Mouse (Mus musculus) cerebellum, adult 9-10 months (tissue): Measurements from ENCODE around the gene Hhatl.

Experiments used
- DNase-seq: peaks from one replicate; pipeline ENCODE4 v3.0.0; 2022

Gene Hhatl

DNA sequence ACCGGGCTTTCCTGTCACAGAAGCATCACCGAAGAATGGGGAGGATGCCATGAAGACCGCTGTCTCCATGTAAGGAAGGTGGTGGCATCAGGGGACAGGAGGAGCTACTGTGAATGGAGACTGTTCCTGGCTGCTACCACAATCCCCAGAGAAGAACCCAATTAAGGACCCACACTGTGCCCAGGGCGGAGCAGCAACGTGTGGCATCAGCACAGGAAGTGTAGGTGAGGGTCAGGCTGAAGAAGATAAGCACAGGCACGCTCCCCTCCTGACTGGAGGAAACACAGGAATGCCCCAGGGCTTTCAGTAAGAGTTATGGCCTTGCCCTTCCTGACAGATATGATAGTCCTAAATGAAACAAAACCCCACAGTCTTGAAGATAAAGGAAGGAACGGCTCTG lies 10.4 kb upstream of the Hhatl start:
- DNase-seq = no peak

DNA sequence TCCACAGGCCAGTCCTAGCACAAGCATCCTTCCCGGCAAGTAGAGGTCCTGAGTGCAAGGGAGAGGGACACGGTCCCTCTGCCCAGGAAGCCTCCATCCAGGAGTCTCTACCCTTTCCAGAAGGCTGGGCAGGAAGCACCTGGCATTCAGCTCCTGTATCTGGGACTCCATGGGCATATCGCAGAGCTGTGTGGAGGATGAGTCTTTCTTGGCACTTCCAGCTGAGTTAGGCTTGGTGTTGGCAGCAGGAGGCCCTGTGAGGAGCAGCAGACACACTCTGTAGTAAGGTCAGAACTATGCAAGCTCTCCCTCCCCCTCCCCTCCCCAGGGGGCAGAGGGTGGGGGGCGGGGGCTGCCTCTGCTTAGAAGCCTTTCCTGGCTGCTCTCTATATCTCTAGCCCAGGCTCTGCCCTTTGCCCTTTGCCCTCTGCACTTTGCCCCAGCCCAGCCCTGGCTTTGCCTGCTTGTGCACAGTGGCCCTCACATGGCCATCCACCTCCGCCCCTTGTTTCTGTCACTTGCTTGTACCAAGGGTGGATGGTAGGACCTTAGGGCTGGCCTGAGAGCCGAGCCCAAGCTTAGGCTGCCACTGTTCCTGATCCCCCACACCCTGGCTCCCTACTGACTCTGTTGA lies 6.7 kb upstream of the Hhatl start:
- no peak for DNase-seq

GRCm38 (mm10) chr9:121797722-121798121 lies 5.4 kb upstream of the Hhatl start:
- no peak for DNase-seq

- no peak for DNase-seq
Observed at GRCm38 (mm10) chr9:121794972-121795539, 2.7 kb upstream of the Hhatl start.

DNA sequence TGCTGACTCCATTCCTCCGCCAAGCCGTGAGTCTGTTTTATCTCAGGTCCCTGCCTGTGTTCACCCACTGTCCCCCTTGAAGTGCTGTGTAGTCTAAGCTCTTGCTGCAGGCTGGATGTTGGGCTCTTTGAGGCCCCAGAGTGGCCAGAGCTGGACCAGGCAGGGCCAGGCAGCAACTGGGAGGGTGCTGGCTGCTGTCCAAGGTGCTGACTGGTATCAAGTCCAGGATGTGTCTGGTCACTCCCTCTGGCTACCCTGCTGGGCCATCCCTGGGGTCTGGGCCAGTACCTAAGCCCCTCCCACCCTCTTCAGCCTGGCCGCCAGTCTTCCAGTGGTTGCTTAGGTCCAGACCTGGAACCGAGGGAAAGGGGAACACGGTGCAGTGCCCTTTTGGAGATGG lies 1.1 kb downstream of the Hhatl start:
- peak; percentile 45 for DNase-seq

DNA sequence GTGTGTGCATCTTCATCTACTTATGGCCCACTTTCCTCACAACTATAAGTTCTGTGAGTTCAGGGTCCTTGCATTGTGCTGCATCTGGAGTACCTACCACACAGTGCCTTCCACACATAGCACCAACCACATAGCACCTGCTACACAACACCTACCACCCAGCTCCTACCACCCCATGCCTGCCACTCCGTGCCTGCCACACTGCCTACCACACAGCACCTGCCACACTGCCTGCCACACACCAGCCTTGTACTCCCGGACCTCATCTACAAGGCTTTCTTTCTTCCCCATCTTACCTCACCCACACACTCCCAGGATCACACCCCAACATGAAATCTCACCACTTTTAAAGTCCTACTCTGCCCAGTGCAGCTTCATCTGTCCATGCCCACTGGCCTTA lies 5.9 kb downstream of the Hhatl start:
- no peak for DNase-seq

- no peak for DNase-seq
Observed at GRCm38 (mm10) chr9:121785261-121785660, 7.0 kb downstream of the Hhatl start.

DNA sequence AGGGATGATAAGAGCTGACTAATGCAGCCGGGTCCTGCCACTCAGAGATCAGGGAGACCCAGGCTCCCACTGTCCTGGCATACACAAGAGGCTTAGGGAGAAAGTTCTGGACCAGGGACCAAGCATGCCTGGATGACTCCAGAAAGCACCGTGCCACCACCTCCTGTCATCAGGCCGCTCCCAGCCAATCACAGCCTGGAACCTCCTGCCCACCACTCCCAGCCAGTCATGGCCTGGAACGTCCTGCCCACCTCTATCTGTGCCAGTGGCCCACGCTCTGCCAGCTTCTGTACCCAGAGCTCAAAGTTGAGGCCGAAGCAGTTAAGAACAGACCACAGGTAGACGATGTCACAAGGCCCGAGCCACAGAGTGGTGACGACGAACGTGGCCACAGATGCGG lies 7.5 kb downstream of the Hhatl start:
- DNase-seq = no peak

GRCm38 (mm10) chr9:121778066-121778624 lies 14.2 kb downstream of the Hhatl start:
- no peak for DNase-seq

DNA sequence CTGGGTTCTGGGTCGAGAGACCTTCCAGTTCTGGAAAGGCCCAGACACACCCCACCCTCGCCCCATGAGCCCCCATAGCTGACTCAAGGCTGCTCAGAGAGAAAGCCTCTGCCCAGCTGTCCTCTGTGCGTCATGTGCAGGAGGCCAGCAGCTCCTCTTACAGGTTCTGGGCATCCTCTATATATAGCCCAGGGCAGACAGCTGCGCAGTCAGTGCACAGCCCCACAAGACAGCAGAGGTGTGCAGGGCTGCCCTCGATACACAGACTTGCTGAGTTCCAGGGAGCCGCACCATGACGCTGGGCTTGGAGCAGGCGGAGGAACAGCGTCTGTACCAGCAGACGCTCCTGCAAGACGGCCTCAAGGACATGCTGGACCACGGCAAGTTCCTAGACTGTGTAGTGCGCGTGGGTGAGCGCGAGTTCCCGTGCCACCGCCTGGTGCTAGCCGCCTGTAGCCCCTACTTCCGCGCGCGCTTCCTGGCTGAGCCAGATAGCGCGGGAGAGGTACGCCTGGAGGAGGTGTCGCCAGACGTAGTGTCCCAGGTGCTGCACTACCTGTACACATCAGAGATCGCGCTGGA lies 14.7 kb downstream of the Hhatl start, which contains the start of gene Klhl40:
Gene Klhl40, plus strand, starts transcription at position 124 of the 582 bp plus-strand sequence.
- DNase-seq = no peak

GRCm38 (mm10) chr9:121776511-121776910 lies 15.8 kb downstream of the Hhatl start:
- DNase-seq = no peak

DNA sequence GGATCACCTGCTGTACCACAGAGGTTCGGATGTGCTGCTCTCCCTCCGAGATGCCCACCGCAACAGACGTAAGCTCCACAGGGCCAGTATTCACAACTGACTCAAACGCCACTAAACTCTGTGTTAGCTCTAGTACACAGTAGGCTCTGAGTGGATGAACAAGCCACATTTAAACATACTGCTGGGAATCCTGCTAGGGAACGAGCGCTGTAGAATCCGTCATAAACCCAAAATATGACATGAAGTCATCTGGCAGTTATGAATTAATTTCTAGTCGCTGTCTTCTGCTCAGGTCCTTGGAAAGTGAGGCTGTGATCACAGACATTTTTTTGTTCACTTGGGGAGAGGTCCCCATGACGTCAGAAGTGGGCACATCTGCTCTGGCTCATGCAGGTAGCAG lies 16.4 kb downstream of the Hhatl start:
- no peak for DNase-seq

- DNase-seq = no peak
Observed at GRCm38 (mm10) chr9:121772412-121772811, 19.9 kb downstream of the Hhatl start.

GRCm38 (mm10) chr9:121765166-121765855 lies 27.0 kb downstream of the Hhatl start:
- peak; percentile 39 for DNase-seq

DNA sequence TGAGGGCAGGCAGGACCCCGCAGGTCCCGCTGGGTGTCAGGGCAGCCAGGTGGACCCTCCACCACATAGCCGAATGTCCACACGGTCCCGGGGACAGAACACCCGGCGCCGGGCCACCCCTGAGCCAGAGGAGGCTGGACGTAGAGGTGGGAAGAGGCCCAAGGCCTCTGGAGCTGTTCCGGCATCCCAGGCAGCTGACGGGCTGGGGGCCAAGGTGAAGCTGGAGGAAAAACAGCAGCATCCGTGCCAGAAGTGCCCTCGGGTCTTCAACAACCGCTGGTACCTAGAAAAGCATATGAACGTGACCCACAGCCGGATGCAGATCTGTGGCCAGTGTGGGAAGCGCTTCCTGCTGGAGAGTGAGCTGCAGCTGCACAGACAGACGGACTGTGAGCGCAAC lies 28.6 kb downstream of the Hhatl start:
- DNase-seq = no peak

DNA sequence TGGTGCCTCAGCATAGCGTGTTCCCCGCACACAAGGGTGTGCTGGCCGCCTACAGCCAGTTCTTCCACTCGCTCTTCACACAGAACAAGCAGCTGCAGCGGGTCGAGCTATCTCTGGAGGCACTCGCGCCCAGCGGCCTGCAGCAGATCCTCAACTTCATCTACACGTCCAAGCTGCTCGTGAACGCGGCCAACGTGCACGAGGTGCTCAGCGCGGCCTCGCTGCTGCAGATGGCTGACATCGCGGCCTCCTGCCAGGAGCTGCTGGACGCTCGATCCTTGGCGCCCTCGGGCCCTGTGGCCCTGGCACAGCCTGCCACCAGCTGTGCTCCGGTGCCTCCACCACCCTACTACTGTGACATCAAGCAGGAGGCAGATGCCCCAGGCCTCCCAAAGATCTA lies 29.5 kb downstream of the Hhatl start:
- DNase-seq = no peak

GRCm38 (mm10) chr9:121762248-121762647 lies 30.1 kb downstream of the Hhatl start:
- DNase-seq = no peak

DNA sequence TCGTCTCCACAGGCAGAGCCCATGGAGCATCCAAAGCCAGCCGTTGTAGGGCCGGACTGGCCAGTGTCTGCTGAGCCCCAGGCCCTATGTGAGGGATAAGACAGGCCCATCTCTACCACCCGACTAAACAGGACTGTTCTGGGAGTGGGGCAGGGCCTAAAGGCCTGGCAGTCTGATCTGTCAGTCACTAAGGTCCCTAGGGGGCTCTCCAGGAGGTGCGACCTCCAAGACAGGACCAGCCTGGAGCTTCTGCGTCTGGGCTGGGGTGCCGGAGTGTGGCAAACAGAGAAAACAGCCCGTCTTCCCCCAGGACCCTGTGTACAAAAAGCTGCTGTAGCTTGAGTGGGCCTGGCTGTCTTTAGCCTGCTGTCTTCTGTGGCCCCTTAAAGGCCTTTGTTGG lies 30.5 kb downstream of the Hhatl start:
- DNase-seq = no peak

GRCm38 (mm10) chr9:121761091-121761665 lies 31.1 kb downstream of the Hhatl start:
- DNase-seq = no peak

DNA sequence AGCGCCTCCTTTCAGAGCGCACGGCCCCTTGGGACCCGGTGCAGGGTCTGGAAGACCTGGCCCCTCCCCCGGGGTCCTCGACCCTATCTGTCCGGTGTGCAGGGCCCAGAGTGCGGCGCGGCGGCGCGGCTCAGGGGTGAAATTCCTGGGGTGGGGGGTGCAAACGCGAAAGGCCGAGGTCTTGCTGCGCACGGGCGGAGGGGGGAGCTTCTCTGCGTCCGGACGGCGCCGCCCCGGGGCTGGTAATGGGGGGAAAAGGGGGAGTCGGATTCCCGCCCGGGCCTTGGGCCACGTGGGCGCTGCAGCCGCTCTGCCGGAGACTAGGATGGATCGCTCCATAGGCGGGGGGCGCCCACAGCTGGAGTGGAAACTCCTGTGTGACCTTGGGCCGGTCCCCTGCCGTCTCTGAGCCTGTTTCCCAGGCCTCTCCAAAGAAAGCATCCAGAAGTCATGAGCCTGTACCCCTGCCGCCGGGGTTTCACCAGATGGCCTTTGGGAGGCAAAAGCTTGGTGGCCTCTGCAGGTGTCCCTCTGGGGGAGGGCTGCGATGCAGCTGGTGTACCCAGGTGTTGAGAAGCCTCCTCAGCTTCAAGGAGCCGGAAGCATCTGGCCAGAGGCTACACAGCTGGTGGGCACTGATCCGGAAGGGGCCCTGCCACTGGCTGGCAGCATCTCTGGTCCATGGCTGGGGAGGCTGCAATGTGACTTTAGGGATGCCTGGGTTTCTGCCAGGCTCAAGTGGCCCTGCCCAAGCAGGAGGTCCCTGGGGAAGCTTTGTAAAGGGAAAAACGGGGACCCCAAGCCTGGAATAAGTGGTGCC lies 31.8 kb downstream of the Hhatl start:
- peak; percentile 56 for DNase-seq

GRCm38 (mm10) chr9:121759091-121760081 lies 32.9 kb downstream of the Hhatl start, which contains the start of gene Zfp651:
Gene Zfp651 (plus strand): TSS chr9:121759330.
- peak; percentile 65 for DNase-seq
